Mouse (Mus musculus) thymus, postnatal 36 days (tissue): ENCODE results near the gene Atp6v1g2.
"Not testable (repeated sequence)": the region's sequence is repeated elsewhere in the genome, so short reads cannot be mapped to it uniquely, and the experiment has no call there.

Experiments used
- DNase-seq, 2 experiments: peaks; one replicate each; pipeline ENCODE4 v3.0.0; 2022; ENCODE audit warnings: mixed read lengths in 2 of 2

Gene Atp6v1g2

DNA sequence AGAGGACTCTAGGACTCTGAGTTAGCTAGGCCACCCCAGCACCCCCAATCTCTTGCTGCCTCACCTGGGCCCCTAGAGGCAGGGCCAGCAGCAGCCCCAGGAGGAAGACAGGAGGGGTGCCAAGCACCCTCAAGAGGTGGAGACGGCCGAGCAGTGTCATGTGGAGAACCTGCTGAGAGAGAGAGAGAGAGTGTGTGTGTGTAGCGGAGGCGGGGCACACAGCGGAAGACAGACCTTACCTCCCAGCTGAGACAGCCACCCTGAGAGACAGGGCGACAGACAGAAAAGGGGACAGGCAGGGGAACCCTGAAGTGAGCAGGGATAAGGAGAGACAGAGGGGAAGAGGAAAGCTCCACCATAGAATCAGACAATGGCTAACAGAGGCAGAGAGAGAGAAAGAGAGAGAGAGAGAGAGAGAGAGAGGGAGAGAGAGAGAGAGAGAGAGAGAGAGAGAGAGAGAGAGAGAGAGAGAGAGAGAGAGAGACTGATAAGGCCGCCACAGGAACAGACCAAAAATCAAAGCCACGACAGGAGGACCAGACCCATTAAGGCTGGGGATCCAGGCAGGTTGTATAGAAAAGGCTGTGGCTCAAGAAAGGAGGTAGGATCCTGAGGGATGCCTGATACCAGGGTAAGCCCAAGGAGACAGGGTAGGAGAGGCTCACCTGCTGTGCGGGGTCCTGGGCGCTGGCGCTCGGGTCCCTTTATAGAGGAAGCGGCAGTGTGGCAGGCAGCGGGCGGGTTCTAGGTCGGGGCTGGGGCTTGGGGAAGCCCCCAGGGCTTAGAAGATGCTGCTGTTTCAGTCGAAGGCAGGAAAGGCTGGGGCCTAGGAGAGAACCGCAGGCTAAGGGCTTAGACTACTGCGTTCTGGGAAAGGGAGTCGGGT lies 28.7 kb upstream of the Atp6v1g2 start, which contains the start of gene Lta:
Lta (minus strand) TSS at position 858 of the 886 bp plus-strand sequence.
- peak; percentile 76 to 87 for DNase-seq

DNA sequence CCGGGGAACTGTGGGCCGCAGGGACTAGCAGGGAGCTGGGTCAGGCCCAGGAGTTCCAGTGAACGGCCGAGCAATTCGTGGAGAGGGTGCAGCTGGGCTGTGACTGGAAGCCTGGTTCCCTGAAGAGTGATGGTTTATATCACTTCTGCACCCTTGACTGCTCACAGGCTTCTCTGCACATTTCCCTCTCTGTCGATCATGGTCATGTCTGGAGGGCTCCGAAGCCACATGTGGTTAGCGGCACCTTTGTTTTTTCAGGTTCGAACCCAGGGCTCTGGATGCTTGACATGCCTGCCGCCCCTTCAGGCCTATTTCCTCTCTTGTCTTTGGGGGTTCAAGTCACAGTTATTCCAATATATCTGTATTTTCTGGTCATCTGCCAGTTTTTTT lies 28.1 kb upstream of the Atp6v1g2 start:
- no peak for DNase-seq

DNA sequence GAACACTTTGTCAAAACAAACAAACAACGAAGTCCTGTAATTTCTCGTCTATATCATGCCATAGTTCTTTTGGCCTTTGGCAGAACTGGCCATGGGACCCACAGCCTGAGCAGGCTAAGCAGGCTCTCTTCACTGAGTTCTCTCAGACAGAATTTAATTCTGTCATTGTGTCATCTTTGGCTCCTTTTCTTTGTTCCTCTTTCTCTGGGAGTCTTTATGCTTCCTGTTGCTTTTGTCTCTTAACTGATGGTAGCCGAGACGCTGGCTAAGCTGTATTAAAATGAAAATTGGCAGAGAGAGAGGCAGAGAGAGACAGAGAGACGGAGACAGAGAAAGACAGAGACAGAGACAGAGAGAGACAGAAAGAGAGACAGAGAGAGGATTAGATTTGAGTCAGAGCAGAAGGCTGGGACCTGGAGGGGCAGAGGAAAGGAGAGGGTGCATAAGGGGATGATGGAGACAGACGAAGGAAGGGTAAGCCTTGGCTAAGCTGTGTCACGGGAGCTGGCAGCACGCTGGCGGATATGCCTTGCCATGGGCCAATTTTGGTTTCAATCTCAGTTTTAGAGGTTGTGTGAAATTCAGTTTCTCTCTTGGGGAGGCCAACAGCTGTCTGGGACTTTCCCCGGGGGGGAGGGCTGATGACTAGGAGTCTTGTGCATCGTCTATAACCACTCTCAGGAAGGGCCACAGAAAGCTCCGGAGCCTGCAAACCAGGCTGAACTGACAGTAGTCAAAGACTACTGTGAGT lies 23.5 kb upstream of the Atp6v1g2 start:
- peak in 1 of 2 experiments; percentile 45 for DNase-seq

DNA sequence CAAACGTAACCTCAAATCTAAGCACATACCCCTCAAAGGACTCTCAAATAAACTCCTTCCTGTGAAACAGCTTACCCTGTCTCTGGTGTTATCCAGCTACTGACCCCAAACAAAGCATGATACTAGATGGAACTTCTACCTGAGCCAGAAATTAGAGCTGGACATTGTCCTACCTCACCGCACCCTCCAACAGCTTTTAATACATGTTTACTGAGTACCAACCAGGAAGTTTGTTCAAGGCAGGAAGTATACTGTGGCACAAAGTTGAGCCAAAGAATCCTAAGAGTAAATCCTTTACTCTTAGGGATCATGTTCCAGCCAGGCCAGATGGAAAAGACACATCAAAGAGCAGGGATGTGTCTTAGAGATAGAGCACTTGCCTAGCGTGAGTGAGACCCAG lies 22.9 kb upstream of the Atp6v1g2 start:
- no peak for DNase-seq

DNA sequence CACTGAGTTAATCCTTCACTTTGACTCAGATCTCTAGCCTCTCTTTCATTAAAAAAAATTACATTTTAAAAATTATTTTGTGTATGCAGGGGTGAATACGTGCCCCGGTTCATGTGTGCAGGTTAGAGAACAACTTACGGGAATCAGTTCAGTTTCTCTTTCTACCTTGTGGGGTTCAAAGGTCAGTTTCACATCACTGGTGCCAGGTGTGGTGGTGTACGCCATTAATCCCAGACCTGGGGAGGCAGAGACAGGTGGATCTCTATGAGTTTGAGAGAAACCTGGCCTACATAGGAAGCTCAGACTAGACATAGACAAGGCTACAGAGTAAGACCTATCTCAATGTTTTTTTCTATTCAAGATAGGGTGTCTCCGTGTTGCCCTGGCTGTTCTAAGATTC lies 20.4 kb upstream of the Atp6v1g2 start:
- no peak for DNase-seq

DNA sequence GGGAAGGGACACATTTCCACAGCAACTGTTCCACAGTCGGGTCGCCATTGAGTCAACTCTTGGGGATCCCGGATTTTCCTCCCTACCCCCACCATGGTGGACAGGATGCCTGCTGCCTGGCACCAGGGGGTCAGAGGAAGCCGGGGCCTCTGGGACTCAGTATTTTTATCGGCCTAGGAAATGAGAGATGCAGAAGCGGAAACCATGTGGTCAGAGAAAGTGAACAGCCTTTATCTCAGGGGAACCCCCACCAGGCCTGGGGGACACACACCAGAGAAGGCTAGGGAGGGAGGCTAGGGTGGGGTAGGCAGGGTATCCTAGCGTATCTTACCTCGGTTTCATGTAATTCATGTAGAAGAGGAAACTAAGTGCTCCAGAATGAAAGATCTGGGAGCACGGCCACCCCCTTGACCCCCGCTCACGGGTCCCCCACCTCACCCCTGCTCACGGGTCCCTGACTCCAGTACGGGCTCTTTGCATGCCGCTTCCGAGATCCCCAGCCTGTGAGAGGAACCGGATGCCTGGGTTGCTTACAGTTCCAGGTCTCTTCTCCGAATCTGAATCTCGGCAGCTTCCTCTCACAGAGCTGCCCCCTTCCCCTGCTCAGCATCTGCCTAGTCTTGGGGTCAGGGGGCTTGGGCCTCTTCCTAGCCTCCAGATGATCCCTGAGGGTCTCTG lies 14.8 kb upstream of the Atp6v1g2 start:
- DNase-seq, result peak in 1 of 2 experiments; percentile 58

DNA sequence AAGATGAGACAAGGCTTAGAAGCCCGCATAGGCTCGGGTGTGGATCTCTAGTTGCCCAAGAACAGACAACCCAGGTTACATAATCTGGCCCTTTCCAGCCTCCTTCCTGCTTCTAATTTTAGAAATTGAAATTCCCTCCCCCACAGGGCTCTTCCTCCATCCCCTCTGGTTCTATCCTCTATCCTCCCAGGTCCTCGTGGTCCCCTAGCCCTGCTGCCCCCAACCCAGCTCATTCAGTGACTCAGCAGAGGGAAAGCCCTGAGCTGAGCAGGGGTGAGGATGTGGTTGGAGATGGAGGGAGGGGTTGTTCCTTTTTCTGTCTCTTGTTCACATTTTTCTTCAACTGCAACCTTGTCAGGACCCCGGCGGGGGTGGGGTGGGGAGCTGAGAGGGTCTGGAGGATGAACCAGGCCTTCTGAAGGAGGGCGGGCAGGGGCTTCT lies 13.8 kb upstream of the Atp6v1g2 start:
- peak; percentile 65 to 83 for DNase-seq

DNA sequence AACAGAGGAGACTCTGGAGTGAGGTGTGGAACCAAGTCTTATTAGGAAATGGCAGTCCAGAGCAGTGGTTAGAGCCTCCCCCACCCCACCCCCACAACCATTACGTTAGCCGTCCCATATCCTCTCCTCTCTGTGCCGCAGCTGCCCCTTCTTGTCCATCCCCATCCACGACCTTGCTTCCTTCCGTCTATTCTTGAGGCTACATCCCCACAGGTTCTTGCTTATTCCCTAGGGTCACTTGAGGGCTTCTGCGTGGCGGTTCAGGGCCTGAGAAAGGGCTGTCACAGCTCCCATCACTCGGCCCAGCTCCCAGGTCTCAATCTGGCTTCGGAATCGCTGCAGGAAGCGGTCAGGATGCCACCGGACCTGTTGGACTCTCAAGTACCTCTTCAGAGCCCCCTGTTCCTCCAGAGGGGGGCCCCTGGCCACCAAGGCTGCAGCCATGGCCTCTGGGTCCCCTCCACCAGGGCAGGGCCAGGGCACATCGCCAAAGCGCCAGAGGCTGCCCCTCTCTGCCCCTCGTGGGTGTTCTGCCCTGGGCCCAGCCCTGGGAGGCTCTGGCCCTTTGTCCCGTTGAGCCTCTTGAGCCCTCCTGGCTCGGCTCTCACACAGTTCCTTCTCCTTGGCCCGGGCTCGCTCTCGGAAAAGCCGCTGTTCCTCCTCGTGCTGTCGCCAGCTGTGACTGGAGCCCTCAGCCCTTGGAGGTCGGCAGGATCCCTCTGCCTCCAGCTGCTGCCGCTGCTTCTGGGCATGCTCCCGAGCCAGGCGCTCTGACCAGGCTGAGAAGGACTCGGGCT lies 13.1 kb upstream of the Atp6v1g2 start, which contains the start of gene Gm16181:
Gm16181 (plus strand) TSS at position 679 of the 797 bp plus-strand sequence.
- peak in 1 of 2 experiments; percentile 47 for DNase-seq

DNA sequence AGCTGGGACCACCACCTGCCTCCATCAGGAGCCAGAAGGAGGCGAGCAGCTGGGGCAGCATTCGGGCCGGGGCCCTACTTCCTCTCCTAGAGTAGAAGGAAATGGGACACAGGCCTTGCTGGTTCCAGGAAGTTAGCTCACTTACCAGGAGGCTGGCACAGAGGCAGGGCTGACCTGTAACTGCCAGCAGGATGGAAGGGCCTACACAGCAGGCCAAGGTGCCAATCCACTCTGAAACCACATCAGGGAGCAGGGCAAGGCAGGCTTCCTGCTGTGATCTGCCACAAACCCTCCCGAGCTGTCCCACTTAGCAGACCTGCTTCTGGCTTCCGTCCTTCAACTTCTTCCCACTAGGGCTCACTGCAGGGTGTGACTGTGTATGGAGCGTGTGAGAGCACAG lies 11.2 kb upstream of the Atp6v1g2 start:
- DNase-seq, result peak; percentile 65 to 77

DNA sequence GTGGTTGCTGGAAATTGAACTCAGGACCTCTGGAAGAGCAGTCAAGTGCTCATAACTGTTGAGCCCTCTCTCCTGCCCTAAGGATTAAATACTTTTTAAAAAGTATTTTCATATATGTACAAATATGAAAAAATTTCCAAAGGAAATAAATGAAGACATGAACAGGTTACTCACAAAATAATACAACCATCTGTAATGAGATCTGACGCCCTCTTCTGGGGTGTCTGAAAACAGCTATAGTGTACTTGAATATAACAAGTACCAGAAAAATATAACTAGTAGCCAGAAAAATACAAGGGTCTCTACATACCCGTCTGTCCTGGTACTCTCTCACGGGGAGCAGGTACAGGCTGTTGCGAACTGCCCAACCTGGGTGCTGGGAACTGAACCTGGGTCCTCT lies 8.8 kb upstream of the Atp6v1g2 start:
- peak in 1 of 2 experiments; percentile 18 for DNase-seq

DNA sequence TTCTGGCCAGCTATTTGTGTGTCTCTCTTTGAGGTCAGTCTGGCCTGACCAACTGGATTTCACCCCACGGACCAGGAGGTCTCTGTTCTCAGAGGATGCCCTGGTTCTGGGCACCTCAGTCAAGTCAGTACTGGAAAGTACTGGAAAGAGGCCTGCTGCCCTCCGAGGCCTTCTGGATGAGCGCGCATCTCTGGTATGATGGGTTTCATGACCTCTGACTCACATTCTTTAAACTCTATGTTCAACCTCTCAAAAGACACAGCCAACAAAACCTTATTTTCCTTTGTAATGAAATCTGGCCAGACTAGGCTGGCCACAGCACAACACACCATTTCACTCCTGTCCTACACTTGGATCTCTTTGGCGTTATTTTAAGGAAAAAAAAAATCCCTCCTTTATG lies 8.0 kb upstream of the Atp6v1g2 start:
- no peak for DNase-seq

DNA sequence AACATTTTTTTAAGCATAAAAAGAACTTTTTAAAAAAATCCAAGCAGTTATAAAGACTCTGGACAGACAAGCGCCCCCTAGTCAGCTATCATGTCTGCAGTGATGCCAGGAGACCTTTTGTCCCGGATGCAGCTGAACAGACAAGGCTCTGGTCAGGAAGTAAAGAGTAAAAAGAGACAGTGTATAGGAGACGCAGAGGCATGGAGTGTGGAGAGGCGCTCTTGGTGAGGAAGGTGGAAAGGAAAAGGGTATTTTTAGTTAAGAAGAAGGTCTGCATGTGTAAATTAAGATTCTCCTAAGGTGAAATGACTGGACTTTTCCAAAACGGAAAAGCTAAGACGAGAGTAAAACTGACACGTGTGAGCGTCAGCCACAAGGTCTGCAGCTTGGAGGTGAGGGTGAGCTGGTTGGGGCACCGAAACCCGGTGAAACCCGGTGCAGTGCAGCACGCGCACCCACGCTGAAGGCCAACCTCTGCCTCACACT lies 6.9 kb upstream of the Atp6v1g2 start:
- DNase-seq, result peak; percentile 51 to 57

DNA sequence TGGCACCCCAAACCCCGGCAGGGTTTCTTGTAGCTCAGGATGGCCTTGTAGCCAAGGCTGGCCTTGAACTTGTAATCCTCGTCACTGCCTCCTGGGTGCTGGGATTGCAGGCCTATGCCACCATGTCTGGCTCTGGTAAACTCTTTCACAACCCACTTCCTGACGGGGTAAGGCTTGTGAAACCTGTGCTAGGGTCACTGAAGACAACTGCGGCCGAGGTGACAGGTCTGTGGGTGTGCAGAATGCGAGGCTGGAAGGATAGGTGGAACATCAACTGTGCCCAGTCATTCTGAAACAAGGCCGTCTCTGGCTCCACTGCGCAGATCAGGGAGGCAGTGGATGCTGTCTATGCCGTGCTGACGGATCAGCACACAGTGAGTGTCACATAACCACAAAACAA lies 2.4 kb upstream of the Atp6v1g2 start:
- no peak for DNase-seq

DNA sequence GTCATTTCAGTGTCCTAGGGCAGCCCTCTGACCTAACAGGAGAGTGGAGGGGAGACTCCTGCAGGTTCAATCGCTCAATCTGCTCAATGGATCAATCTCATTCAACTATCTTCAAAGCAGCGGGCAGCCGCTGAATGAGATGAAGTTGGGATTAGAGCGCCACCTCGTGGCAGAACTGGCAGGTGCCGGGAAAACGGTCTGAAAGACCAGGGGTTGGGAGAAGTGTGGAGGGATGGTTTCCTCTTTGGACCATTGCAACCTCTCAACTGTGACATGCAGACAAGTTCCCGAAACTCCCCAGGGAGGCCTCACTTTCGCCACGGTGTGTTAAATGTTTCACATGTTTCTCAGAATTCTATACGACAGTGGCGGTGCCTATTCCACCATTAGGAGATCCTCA lies 1.4 kb upstream of the Atp6v1g2 start:
- DNase-seq, result peak; percentile 85 to 89

DNA sequence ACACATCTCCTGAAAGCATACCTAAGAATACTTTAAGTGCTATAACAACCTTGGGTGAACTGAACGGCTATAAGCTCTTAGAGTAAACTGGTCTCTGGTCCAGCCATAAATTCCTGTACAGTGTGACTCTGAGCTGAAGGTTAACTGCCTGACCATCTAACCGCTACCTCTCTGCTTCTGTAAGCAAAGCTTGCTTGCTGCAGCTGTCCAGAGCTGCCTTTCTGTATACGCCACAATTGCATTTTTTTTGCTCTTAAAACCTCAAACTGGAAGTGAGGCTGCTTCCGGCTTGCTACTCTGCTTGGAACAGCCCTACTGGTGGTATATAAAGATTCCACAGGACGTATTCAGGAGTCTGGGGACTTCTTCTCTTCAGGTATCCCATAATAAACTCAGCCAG lies 801 bp upstream of the Atp6v1g2 start:
- peak in 1 of 2 experiments; percentile 68 for DNase-seq

DNA sequence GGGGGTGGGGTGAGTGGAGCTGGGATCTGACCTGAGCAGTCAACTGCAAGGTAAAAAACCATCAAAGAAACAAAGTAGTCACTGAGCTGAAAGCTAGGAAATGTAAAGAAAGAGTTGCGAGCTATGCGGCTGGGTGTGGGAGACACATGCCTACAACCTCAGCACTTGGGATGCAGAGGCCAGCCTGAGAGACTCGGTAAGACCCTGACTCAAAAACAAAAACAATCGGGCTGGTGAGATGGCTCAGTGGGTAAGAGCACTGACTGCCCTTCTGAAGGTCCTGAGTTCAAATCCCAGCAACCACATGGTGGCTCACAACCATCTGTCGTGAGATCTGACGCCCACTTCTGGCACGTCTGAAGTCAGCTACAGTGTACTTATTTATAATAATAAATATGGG lies 630 bp downstream of the Atp6v1g2 start:
- DNase-seq, result not testable (repeated sequence)

DNA sequence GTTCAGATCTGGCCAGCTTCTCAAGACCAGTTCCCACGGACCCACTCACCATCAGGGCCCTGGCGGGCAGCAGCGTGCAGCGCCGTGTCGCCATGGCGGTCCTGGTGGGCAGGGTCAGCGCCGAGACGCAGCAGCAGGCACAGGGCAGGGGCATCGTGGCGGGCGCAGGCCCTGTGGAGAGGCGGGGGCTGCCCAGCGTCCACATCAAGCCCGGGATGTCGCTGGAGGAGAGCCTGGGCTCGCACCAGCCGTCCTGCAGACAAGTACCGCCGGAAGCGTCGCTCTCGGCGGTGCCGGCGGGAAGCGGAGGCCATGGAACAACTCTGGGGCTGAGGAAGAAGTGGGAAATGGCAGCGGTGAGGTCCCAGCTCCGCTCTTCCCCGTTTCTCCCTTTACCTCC lies 1.4 kb downstream of the Atp6v1g2 start:
- peak in 1 of 2 experiments; percentile 70 for DNase-seq

DNA sequence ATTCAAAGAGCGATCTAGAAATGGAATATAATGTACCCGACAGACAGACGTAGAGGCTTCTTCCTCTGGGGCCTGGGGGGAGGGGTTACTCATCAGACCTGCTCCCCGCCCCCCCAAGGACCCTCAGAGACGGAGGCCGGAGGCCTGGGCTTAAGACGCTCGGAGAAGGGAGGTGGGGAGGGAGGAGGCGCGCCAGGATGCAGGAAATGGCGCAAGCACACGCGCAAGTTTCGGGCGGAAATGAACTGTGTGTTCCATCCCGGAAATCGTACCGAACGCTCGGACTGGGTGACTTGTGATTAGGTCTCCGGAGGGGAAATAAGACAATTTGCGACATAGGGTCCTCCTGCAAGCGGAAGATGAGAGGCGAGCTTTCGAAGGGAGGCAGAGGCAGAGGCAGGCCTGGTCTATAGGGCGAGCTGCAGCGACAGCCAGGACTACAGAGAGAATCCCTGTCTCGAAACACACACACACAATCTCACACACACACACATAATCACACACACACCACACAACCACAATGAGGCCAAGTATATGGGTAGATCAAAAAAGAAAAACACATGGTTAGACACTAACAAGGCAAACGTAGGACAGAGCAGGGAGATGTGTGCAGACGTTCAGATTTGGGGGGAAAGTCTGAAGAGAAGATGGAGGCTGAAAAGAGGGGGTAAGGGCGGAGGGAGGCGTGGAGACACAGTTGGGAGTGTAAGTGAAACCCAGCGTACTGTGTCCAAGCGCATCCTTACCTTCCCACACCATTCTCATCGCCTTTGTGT lies 2.3 kb downstream of the Atp6v1g2 start, which contains the start of gene Nfkbil1:
Nfkbil1 (minus strand) TSS at position 179 of the 776 bp plus-strand sequence.
- DNase-seq, result peak; percentile 87 to 91

DNA sequence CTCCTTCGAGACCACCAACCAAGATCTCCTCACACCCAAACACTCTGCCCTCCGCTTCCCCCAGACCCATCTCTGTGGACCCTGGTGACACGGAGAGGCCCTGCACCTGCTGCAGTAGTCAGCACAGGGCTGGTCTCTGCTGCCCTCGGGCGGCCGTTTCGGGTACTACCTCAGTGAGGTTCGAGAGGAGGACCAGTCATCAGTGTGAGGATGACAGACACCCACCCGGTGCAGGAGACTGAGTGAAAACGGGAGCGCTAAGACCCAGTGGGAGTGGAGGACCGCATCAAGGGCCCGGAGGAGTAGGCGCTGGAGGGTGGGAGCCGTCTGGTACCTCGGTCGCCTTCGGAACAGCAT lies 2.9 kb downstream of the Atp6v1g2 start:
- peak; percentile 97 to 100 for DNase-seq

DNA sequence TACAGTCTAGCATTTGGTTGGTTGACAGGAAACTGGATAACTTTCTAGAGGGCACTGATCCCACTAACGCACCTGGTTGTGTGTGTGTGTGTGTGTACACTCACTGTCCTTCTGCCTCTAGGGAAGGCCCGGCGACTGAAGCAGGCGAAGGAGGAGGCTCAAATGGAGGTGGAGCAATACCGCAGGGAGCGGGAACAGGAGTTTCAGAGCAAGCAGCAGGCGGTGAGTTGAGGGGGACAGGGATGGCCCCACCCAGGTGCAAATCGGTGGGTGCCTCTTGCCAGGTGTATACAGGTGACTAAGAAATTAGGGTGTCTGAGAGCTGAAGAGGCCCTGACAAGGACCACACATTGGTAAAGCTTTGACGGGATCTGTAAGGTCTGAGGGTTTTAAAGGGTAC lies 3.5 kb downstream of the Atp6v1g2 start:
- DNase-seq, result peak in 1 of 2 experiments; percentile 41

DNA sequence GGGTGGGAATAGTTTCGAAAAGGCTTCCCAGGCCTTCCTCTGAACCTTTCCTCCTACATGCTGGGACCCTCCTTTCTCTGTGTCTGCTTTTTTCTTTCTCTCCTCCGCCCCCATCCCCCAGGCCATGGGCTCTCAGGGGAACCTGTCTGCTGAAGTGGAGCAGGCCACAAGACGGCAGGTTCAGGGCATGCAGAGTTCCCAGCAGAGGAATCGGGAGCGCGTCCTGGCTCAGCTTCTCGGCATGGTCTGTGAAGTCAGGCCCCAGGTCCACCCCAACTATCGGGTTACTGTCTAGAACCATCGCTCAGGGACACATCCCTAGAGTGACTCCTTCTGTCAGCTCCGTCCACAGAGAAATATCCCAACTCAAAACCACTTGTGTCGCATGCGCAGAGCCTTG lies 4.0 kb downstream of the Atp6v1g2 start:
- DNase-seq, result no peak
